Mouse (Mus musculus): ENCODE data around the gene Xlr.
"Not testable (repeated sequence)": the region's sequence is repeated elsewhere in the genome, so short reads cannot be mapped to it uniquely, and the experiment has no call there.

The Xlr gene

DNA sequence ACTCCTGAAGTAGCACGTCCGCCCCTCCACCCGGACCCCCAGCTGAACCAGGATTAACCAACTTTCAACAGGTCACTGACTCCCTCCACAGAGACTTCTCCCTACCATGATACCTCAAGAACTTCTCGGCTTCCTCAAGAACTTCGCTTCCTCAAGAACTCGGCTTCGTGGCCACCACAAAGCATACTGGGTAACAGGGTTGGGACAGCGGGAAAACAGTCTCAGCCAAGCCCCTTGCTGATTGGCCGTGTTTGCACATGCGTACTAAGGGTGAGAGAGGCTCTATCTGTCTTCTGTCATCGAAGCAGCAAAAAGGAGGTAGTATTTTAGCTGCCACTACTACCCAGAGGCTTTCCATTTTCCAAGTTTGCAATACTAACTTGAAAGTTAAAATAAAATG, at the start of gene Xlr:
TSS of gene Xlr (minus strand) at position 188 of the 400 bp plus-strand sequence.
- DNase-seq (ENCODE audit: low spot score) = not testable (repeated sequence)

GRCm38 (mm10) chrX:53799074-53799473, 1.6 kb upstream of the Xlr start:
- DNase-seq (ENCODE audit: low spot score) = no peak

DNA sequence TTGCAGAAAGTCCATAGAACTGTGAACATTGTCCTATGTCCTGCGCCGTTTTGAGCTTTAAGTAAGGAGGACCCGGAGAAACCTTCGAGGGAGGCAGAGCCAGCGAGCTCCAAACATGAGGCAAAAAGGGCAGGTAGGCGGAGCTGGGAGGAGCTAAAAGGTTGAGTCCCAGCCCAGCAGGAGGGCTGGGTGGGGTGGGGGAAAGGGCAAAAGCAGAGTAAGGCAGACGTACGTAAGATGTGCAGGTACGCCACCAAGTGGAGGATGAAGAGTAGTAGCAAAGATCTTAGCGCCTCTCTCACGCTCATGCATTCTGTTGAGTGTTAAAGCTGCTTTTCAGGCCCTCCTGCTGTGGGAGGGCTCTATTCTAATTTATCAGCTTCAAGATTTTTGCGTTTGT, 21.2 kb downstream of the Xlr start, which contains the start of gene Zfp36l3:
TSS of gene Zfp36l3 (minus strand) at position 119 of the 400 bp plus-strand sequence.
- no peak for DNase-seq (ENCODE audit: low spot score)

- no peak for DNase-seq (ENCODE audit: low spot score)
These were observed 39.8 kb downstream of the Xlr start, which contains the start of gene 1700013H16Rik for GRCm38 (mm10) chrX:53757736-53758135. Gene 1700013H16Rik, minus strand, starts transcription at chrX:53757831.

DNA sequence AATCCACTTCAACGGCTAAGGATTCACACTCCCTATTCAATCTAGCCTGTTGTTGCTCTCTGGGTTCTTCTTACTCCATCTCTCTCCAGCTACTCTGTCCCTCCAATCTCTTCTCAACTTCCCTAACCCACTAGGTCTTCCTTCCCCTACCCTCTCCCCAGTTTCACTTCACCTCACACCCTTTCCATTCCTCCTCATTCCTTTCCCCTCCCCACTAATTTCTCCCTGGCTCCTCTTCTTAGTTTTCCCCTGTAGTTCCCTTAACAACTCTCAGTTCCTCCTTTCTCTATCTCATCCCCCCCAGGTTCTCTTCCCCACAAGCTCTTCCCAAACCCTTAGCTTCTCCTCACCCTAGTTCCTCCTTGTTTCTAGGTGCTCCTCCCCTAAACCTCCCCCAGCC, 44.7 kb downstream of the Xlr start:
- DNase-seq (ENCODE audit: low spot score) = no peak

DNA sequence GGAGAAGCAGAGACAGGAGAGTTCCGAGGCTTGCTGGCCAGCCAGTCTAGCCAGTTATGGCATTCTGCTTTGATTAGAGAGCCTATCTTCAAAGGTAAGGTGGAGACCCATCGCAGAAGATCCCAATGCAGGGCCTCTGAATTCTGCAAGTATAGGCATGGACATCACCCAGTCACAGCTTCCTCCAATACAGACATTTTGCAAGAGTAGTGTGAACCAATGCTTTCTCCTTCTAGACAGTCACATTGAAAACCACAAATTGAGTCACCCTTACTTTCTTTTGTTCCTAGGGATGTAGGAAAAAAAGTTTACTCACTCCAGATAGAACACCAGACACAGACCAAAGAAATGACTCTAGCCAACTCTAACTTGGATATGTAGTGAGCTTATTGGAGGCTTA, 68.5 kb downstream of the Xlr start:
- DNase-seq (ENCODE audit: low spot score) = no peak
